Mouse (Mus musculus): ENCODE measurements around the gene Kat2b.

- TF ChIP-seq CTCF (IDR thresholded peaks at IDR 0.05; ENCODE audit: control insufficient read depth, insufficient read depth, insufficient read length), result no peak
- no peak for TF ChIP-seq MYOG (IDR thresholded peaks at IDR 0.05; ENCODE audit: control insufficient read depth, extremely low read depth, insufficient read length)
These were observed 11.1 kb downstream of the Kat2b start for GRCm38 (mm10) chr17:53577754-53578153.

Measured in C2C12 (cell line).